Mouse (Mus musculus) mesoderm, embryonic 11.5 days (tissue): ENCODE measurements around the gene Mslnl.

Experiments used
- DNase-seq: peaks from one replicate; pipeline ENCODE4 v3.0.0-alpha.2; 2012; ENCODE audit warnings: low read depth, low spot score

Mslnl gene

DNA sequence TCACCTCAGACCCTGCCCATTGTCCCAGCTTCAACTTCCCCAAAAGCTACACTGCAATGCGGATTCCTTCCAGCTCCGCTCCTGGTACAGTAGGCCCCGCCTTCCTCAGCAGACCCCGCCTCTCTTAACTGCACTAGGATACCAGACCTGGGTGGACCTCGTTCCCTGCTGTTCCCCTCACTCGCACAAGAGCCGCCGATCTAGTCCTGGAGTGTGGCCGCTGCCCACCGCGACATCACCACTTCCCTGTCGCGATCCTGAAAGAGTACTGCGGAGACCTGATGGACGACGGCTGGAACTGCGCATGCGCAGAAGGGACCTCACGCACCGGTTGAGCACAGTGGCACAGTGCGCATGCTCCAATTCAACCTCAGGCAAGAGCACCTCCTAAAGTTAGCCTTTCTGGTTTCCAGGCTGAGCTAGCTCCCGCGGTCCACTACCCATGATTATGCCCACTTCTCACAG, 49.5 kb downstream of the Mslnl start, which contains the start of gene Haghl:
Gene Haghl (minus strand): TSS at position 393 of the 465 bp plus-strand sequence.
- DNase-seq: peak; percentile 98

DNA sequence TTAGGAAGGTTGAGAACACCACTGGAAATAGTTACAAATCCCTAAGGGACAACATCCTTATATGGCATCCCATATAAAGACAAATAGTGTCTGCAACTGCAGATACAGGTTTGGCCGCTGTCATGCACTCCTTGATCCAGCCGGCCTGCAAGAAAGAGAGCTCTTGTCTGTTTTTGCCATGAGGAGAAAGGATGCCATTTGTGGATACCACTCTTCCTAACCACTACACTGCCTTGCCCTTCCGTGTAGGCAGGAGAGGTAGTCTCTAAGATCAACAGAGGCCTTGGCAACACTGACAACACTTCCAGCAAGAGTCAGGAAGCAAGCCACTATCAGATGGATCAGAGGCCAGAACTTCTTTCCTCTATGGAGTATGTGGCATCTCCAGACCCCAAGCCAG, 50.4 kb downstream of the Mslnl start, which contains the start of gene Ccdc78:
Gene Ccdc78 (plus strand): TSS at position 301 of the 400 bp plus-strand sequence.
- DNase-seq: no peak

- DNase-seq: no peak
Observed at GRCm38 (mm10) chr17:25786781-25787504, 51.1 kb downstream of the Mslnl start.

DNA sequence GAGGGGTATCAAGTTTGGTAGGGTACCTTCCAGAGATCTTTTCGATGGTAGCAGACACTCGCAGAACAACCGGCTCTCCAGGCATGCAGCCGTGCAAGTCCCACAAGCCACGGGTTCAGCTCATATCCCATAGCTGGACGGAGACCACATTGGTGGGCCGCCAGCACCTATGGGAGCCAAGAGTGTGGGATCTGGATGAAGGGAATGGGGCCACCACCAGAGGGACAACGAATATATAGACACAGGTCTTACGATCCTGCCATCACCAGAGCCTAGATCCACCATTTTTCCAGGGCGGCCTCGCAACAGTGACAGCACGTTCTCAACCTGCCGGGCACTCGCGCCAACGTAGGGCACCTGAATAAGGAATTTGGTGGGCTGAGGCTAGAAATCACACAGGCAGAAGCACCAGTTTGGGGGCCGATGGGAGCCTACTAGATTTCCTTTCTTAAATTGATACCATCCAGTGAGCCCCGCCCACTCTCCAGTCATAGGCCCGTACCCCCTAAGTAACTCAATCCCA, 55.5 kb downstream of the Mslnl start:
- no peak for DNase-seq

DNA sequence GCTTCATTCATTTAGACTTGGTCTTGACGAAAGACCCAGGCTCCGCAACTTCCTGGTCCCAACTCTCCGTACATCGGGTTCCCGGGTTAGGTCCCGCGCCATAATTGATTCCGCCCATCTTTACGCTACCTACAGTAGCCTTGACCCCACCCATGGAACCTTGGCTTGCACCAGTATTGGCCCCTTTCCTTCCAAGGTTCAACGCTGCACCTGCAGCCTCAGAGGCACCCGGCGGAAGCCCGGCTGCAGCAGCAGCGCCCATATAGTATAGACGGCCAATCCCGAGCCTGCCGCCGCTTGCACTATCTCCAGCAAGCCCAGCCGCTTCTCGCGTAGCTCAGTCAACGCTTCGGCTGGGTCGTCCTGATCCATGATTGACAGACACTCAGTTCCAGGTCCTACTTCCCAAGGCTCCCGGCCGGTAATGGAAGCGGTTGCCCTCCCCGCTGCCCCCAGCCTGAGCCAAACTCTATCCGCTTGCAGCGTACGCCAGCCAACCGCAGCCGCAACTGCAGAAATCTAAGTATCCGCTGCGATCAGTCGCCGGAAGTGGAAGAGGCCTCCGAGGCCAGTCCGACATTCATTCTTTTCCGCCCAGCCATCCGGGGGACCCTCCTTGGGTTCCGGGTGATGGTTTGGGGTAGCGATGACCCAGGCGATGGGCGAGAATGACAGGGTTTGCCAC, 56.1 kb downstream of the Mslnl start:
- peak; percentile 86 for DNase-seq

- peak; percentile 58 for DNase-seq
Observed at GRCm38 (mm10) chr17:25792615-25793014, 56.8 kb downstream of the Mslnl start, which contains the start of gene Fam173a. Gene Fam173a, minus strand, starts transcription at chr17:25792901.

- DNase-seq: peak; percentile 42
Observed at GRCm38 (mm10) chr17:25794197-25794596, 58.4 kb downstream of the Mslnl start.

DNA sequence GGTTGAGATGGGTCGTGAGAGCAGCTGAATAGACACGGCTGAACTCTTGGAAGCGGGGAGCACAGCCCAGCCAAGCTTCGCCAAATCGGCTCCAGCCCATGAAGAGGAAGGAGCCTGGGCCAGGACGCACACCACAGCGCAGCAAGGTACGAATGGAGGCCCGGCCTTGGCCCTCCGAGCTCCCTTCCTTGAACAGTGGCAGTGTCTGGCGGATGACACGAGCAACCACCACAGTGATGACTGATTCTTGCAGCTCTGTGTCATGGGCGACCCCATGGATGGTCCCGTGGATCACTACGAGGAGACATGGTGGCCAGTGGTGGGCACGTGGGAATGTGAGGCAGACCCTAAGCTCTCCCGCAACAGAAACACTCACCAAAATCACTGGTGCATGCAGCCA, 59.2 kb downstream of the Mslnl start:
- DNase-seq: no peak

DNA sequence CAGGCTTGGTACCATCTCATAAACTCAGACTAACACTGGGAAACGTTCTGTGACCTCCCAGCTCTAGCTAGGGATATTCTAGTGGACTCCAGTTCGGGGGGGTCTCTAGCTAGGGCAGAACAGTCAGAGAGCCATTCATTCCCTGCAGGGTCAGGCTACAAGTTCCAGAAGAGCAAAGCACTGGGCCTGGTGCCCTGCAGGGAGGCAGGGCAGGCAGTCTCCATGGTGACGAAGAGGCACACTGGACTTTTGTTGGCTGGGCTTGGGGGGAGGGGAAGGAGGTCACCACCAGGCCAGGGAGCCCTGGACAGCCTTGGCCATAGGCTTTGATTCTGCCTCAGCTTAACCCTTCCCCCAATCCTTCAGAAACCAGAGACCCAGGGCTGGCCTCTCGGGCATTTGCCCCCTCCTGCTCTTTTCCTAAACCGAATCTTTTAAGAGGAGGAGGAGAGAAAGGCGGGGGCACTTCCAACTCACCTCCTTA, 59.8 kb downstream of the Mslnl start, which contains the start of gene AC134908.4:
Gene AC134908.4 (minus strand): TSS at position 51 of the 484 bp plus-strand sequence.
- DNase-seq: peak; percentile 88

DNA sequence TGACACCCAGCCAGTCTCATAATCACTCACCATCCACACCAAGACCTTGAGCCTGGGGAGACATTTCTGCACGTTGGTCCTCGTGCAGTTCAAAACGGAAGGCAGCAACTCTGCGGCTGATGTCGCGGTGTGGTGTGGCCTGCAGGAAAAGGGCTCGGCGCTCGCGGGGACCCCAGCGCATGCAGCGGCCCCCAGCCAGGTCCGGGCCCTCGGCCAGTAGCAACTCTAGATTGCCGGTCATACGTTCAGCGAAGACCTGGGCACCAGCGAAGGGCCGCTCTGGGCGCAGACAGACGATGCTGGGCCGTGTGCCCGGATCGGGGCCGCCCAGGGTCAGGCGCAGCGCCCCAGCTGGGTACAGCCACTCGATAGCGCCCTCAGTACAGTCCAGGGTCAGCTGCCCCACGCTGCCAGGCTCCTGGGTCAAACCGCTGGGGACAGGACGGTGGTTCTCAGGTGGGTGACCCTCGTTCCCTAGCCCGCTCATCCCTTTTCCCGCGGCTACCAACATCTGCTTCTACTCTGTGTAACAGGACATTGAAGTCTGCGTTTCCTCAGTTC, 60.4 kb downstream of the Mslnl start:
- no peak for DNase-seq

- DNase-seq: peak; percentile 92
Observed at GRCm38 (mm10) chr17:25796951-25797369, 61.1 kb downstream of the Mslnl start, which contains the start of gene Metrn. Gene Metrn, minus strand, starts transcription at chr17:25797136.
